Mouse (Mus musculus) brain, embryonic 14.5 days (tissue): ENCODE measurements around the gene Rcvrn.

Experiments used
- CTCF ChIP-seq: fragments of 200-500 bp; IDR thresholded peaks from 2 replicates; pipeline ENCODE4 v1.5.1; 2012; ENCODE audit warnings: inconsistent platforms, mild to moderate bottlenecking, moderate library complexity, borderline replicate concordance; ENCODE audit not compliant: insufficient read depth, insufficient read length; ENCODE audit errors: extremely low read depth
- POLR2A ChIP-seq: fragments of 200-500 bp; IDR thresholded peaks from 2 replicates; pipeline ENCODE4 v1.6.1; 2012; ENCODE audit warnings: mild to moderate bottlenecking, inconsistent platforms, borderline replicate concordance; ENCODE audit not compliant: poor library complexity, insufficient read depth, insufficient read length, severe bottlenecking; ENCODE audit errors: extremely low read depth

DNA sequence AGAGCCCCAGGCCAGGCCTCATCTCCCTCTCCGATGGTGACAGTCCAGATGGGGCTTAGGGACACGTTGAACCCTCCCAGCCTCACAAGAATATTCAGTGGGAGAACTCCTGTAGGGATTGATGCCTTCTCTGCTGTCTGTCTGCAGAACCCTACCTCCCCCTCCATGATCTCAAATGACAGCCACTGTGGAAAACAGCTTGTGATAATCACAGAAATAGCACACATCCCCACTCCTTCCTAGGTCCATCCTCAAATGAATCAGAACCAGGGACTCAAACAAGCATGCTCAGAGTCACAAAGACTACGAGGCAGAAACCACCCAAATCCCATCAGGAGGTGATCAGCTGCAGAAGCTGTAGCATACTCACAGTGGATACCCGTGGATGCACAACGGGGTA is 29.0 kb upstream of the Rcvrn start:
- TF ChIP-seq CTCF (no peak), POLR2A (no peak)
